Mouse (Mus musculus): Measurements from ENCODE around the gene Bpifb5. TPM values are rescaled to one million over a fixed set of nuclear protein-coding genes. Genes with fewer than 3 reads are reported as not detected.
"Not testable (repeated sequence)": the region's sequence is repeated elsewhere in the genome, so short reads cannot be mapped to it uniquely, and the experiment has no call there.

Bpifb5 gene
- polyA plus RNA-seq, 1 experiment from 2014 or later, result 0.36 TPM

DNA sequence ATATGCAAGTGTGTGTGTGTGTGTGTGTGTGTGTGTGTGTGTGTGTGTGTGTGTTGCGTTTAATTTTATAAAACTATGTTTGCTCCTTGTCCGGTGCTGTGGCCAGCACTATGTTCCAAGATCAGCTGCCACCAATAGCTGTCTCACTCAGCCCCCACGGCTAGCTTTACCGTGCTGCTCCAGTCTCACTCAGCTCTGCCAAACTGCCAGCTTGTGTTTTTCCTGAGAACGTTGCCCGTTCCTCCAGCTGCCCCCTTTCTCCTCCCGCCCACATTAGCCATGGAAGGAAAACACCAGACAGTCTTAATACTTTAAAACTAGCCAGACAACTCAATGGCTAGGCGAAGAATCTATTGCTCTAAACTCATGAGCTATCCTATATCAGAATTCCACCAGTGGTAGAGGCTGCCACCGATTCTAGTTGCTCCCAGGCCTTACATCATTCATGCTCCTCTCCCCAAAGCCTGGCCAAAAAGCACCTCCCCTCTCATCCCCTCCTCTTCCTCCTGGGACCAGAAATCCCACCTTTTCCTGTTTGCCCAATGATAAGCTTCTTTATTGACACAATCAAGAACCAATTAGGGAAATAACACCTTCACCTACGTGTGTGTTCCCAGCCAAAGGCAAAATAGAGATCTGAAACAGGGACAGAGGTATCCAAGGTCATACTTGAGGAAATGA is 20.0 kb downstream of the Bpifb5 start:
- no peaks in the 10 kb centered on the region for H3K9me3 ChIP-seq
- no peak for ATAC-seq (ENCODE audit: insufficient read depth, low FRiP score, low read depth)
- H3K27ac ChIP-seq, result no peak overlapping the region
- no peaks in the 10 kb centered on the region for H3K4me1 ChIP-seq
- no peaks in the 10 kb centered on the region for H3K27me3 ChIP-seq (replicated peaks)
- H3K4me2 ChIP-seq, result no peak overlapping the region
- H3K4me3 ChIP-seq (replicated peaks), result no peak overlapping the region
- no peak overlapping the region for H3K9ac ChIP-seq
- no peaks in the 10 kb centered on the region for H3K36me3 ChIP-seq
- WGBS, result 85% methylated on average over 10 of the region's 10 CpGs

DNA sequence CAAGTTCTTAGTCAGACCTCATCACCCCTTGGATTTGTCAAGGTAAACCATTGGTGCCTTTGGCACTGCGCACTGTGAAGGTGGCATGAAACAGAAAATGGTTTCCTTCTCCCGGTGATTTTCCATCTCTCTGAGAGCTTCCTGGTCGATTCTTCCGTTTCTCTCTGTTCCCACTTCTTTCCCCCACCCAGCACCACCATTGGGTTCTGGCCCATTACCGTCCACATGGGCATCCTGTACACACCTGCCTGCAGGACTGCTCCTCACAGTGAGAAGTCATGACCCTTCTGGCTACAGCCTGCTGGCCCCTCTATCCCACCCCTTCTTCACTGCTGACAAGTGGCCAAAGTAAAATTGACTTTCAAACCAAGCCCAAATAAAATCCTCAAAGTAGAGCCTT is 21.8 kb downstream of the Bpifb5 start:
- H3K4me3 ChIP-seq (replicated peaks), result no peak overlapping the region
- no peaks in the 10 kb centered on the region for H3K36me3 ChIP-seq
- H3K27me3 ChIP-seq (replicated peaks), result no peaks in the 10 kb centered on the region
- H3K9ac ChIP-seq, result no peak overlapping the region
- WGBS, result 83% methylated on average over 5 of the region's 5 CpGs
- no peaks in the 10 kb centered on the region for H3K4me1 ChIP-seq
- no peak for ATAC-seq (ENCODE audit: insufficient read depth, low FRiP score, low read depth)
- H3K27ac ChIP-seq, result no peak overlapping the region
- no peaks in the 10 kb centered on the region for H3K9me3 ChIP-seq
- no peak overlapping the region for H3K4me2 ChIP-seq

- 82% methylated on average over 2 of the region's 4 CpGs for WGBS
- not testable (repeated sequence) for H3K9me3 ChIP-seq; H3K9ac ChIP-seq; H3K4me1 ChIP-seq; H3K36me3 ChIP-seq; H3K4me2 ChIP-seq; H3K27ac ChIP-seq; H3K4me3 ChIP-seq (replicated peaks); H3K27me3 ChIP-seq (replicated peaks); ATAC-seq (ENCODE audit: insufficient read depth, low FRiP score, low read depth)
Measured at GRCm38 (mm10) chr2:154255254-154255653, 31.7 kb downstream of the Bpifb5 start.

DNA sequence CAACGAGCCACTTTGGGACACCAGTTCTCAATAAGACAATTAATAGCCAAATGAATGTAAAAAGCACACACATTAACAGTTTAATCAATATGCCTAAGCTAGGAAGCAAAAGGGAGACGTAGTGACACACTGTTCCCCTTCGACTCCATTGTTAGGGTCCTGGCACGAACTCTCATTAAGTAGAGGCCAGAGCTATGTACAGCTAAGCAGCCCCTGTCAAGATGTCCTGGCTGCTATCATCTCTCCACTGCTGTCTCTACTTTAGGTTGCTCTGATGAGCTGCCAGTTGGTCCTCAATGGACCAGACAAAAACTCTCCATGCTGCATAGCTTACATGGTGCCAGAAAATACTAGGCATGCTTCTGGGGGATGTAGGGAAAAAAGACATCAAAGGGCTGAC is 32.2 kb downstream of the Bpifb5 start:
- Histone ChIP-seq H3K4me2 (no peak overlapping the region), H3K4me3 (replicated peaks) (no peak overlapping the region), H3K9me3 (no peaks in the 10 kb centered on the region), H3K9ac (no peak overlapping the region), H3K4me1 (no peaks in the 10 kb centered on the region), H3K36me3 (no peaks in the 10 kb centered on the region), H3K27ac (no peak overlapping the region), H3K27me3 (replicated peaks) (no peaks in the 10 kb centered on the region)
- ATAC-seq (ENCODE audit: insufficient read depth, low FRiP score, low read depth), result no peak
- WGBS, result 69% methylated on average over 4 of the region's 4 CpGs

DNA sequence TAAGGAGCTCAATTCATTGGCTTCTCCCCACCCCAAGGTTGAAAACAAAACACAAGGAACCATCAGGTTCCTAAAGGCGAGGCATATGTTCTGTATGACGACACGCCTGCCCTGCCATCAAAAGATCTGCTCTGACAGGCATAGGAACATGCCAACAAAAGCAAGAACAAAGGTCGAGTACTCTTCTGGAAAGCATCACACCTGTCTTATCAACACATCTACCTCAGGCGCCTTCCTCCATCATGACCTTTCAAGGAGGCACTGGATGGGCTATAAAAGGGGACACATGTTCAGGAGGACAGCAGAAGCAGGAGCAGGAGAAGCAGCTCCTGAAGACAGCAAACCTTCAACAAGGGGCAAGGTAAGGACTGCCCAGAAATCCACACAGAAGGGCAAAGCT is 34.0 kb downstream of the Bpifb5 start, which contains the start of gene Bpifb9a:
Gene Bpifb9a, plus strand, starts transcription at position 301 of the 400 bp plus-strand sequence.
- H3K36me3 ChIP-seq; H3K9me3 ChIP-seq; ATAC-seq (ENCODE audit: insufficient read depth, low FRiP score, low read depth); H3K4me2 ChIP-seq; H3K27ac ChIP-seq; H3K4me3 ChIP-seq (replicated peaks); H3K9ac ChIP-seq; H3K4me1 ChIP-seq; H3K27me3 ChIP-seq (replicated peaks): not testable (repeated sequence)
- 67% methylated on average over 5 of the region's 5 CpGs for WGBS

GRCm38 (mm10) chr2:154264397-154264796 is 40.9 kb downstream of the Bpifb5 start:
- 71% methylated on average over 3 of the region's 3 CpGs for WGBS
- not testable (repeated sequence) for H3K4me2 ChIP-seq, H3K9ac ChIP-seq

More at GRCm38 (mm10) chr2:154264397-154264796, 40.9 kb downstream of the Bpifb5 start:
- H3K9me3 ChIP-seq; H3K27ac ChIP-seq; H3K4me3 ChIP-seq (replicated peaks); H3K36me3 ChIP-seq; H3K27me3 ChIP-seq (replicated peaks); ATAC-seq (ENCODE audit: insufficient read depth, low FRiP score, low read depth); H3K4me1 ChIP-seq: not testable (repeated sequence)

Other genes starting within 250 kb of the Bpifb5 start
- gene Bpifa6, start 248.8 kb upstream of the Bpifb5 start, polyA plus RNA-seq (2015; fragmentation: Nextera tagmentation; extraction: Ambion mirVana), result 0.08 TPM in 1 of 2 replicates, not detected in the other
- not detected in 2 replicates for gene Bpifa2, start 215.5 kb upstream of the Bpifb5 start, polyA plus RNA-seq (2015; fragmentation: Nextera tagmentation; extraction: Ambion mirVana)
- not detected in 2 replicates for gene Bpifa3, start 93.4 kb upstream of the Bpifb5 start, polyA plus RNA-seq (2015; fragmentation: Nextera tagmentation; extraction: Ambion mirVana)
- not detected in 2 replicates for gene Bpifa1, start 80.9 kb upstream of the Bpifb5 start, polyA plus RNA-seq (2015; fragmentation: Nextera tagmentation; extraction: Ambion mirVana)
- gene Bpifa5, start 61.1 kb upstream of the Bpifb5 start, polyA plus RNA-seq (2015; fragmentation: Nextera tagmentation; extraction: Ambion mirVana), result not detected in 2 replicates
- gene Bpifb1, start 32.9 kb upstream of the Bpifb5 start, polyA plus RNA-seq (2015; fragmentation: Nextera tagmentation; extraction: Ambion mirVana), result 234 and 239 TPM in 2 replicates
- gene Bpifb9a, start 34.1 kb downstream of the Bpifb5 start, polyA plus RNA-seq (2015; fragmentation: Nextera tagmentation; extraction: Ambion mirVana), result not detected in 2 replicates
- not detected in 2 replicates for gene Bpifb9b, start 83.5 kb downstream of the Bpifb5 start, polyA plus RNA-seq (2015; fragmentation: Nextera tagmentation; extraction: Ambion mirVana)
- gene Cdk5rap1, start 149.3 kb downstream of the Bpifb5 start, polyA plus RNA-seq (2015; fragmentation: Nextera tagmentation; extraction: Ambion mirVana), result 15.6 and 18.3 TPM in 2 replicates
- gene Snta1, start 184.4 kb downstream of the Bpifb5 start, polyA plus RNA-seq (2015; fragmentation: Nextera tagmentation; extraction: Ambion mirVana), result 7.3 and 7.5 TPM in 2 replicates
- gene Cbfa2t2, start 212.7 kb downstream of the Bpifb5 start, polyA plus RNA-seq (2015; fragmentation: Nextera tagmentation; extraction: Ambion mirVana), result 32.1 and 34.7 TPM in 2 replicates

Data from stomach, embryonic 15.5 days (tissue).